Mouse (Mus musculus): Measurements from ENCODE around the gene Rai1. TPM values are rescaled to one million over a fixed set of nuclear protein-coding genes. Genes with fewer than 3 reads are reported as not detected.
A peak's percentile ranks its signal among the peaks of the same experiment; 100 is the strongest.

Rai1 gene
- polyA plus RNA-seq, 1 experiment from 2014 or later, result 26.9 TPM

- Histone ChIP-seq H3K9me3 (replicated peaks) (no peaks in the 10 kb centered on the region), H3K36me3 (ENCODE audit: poor library complexity, severe bottlenecking) (no peaks in the 10 kb centered on the region; the same call in 1 of the 2 replicates), H3K27me3 (peaks cover 3% of the 10 kb centered on the region; the same call in 1 of the 2 replicates), H3K4me2 (no peak overlapping the region), H3K27ac (no peak overlapping the region), H3K4me3 (no peak overlapping the region), H3K4me1 (peaks cover 35% of the 10 kb centered on the region), H3K9ac (no peak overlapping the region)
- 87% methylated on average over 7 of the region's 7 CpGs for WGBS
- ATAC-seq, result no peak
These were observed 112.7 kb downstream of the Rai1 start for GRCm38 (mm10) chr11:60217467-60217866.

- H3K27me3 ChIP-seq, result peaks cover 3% of the 10 kb centered on the region; the same call in 1 of the 2 replicates
- ATAC-seq, result no peak
- peak overlapping the region; percentile 64 for H3K4me3 ChIP-seq
- H3K9me3 ChIP-seq (replicated peaks), result no peaks in the 10 kb centered on the region
- H3K27ac ChIP-seq, result no peak overlapping the region
- peak overlapping the region; percentile 71 for H3K9ac ChIP-seq
- H3K4me2 ChIP-seq, result peak overlapping the region; percentile 63
- 49% methylated on average over 8 of the region's 8 CpGs for WGBS
- H3K4me1 ChIP-seq, result peaks cover 33% of the 10 kb centered on the region
- no peaks in the 10 kb centered on the region; the same call in 1 of the 2 replicates for H3K36me3 ChIP-seq (ENCODE audit: poor library complexity, severe bottlenecking)
These were observed 114.8 kb downstream of the Rai1 start for GRCm38 (mm10) chr11:60219609-60220008.

GRCm38 (mm10) chr11:60220291-60220804, 115.5 kb downstream of the Rai1 start:
- Histone ChIP-seq H3K9me3 (replicated peaks) (no peaks in the 10 kb centered on the region), H3K27ac (no peak overlapping the region), H3K36me3 (ENCODE audit: poor library complexity, severe bottlenecking) (no peaks in the 10 kb centered on the region; the same call in 1 of the 2 replicates), H3K4me3 (peak overlapping the region; percentile 64), H3K9ac (peak overlapping the region; percentile 71), H3K4me2 (peak overlapping the region; percentile 63), H3K27me3 (peaks cover 3% of the 10 kb centered on the region; the same call in 1 of the 2 replicates), H3K4me1 (peaks cover 33% of the 10 kb centered on the region)
- ATAC-seq, result peak; percentile 74
- under 1% methylated on average over 46 of the region's 46 CpGs for WGBS

- Histone ChIP-seq H3K9me3 (replicated peaks) (no peaks in the 10 kb centered on the region), H3K4me1 (peaks cover 39% of the 10 kb centered on the region), H3K4me3 (no peak overlapping the region), H3K36me3 (ENCODE audit: poor library complexity, severe bottlenecking) (no peaks in the 10 kb centered on the region; the same call in 1 of the 2 replicates), H3K9ac (no peak overlapping the region), H3K27ac (no peak overlapping the region), H3K4me2 (no peak overlapping the region), H3K27me3 (peaks cover 3% of the 10 kb centered on the region; the same call in 1 of the 2 replicates)
- WGBS, result 82% methylated on average over 6 of the region's 6 CpGs
- no peak for ATAC-seq
These were observed 116.6 kb downstream of the Rai1 start for GRCm38 (mm10) chr11:60221425-60221824.

GRCm38 (mm10) chr11:60222085-60222468, 117.3 kb downstream of the Rai1 start:
- H3K4me1 ChIP-seq, result peaks cover 39% of the 10 kb centered on the region
- peak overlapping the region; percentile 64 for H3K4me2 ChIP-seq
- WGBS, result 54% methylated on average over 3 of the region's 3 CpGs
- H3K9ac ChIP-seq, result no peak overlapping the region
- H3K36me3 ChIP-seq (ENCODE audit: poor library complexity, severe bottlenecking), result no peaks in the 10 kb centered on the region; the same call in 1 of the 2 replicates
- no peak overlapping the region for H3K27ac ChIP-seq
- peaks cover 3% of the 10 kb centered on the region; the same call in 1 of the 2 replicates for H3K27me3 ChIP-seq
- peak overlapping the region; percentile 30; the same call in 1 of the 2 replicates for H3K4me3 ChIP-seq
- no peaks in the 10 kb centered on the region for H3K9me3 ChIP-seq (replicated peaks)
- ATAC-seq, result no peak

- peak within 1 kb of the TSS; percentile 35; the same call in 1 of the 2 replicates for H3K27ac ChIP-seq
- peak within 1 kb of the TSS; percentile 57 for H3K9ac ChIP-seq
These were observed 117.8 kb downstream of the Rai1 start, which contains the start of gene Srebf1 for GRCm38 (mm10) chr11:60222469-60223236. TSS of gene Srebf1 (minus strand) at chr11:60222581.

GRCm38 (mm10) chr11:60224676-60225075, 119.9 kb downstream of the Rai1 start:
- WGBS, result 51% methylated on average over 4 of the region's 4 CpGs
- H3K36me3 ChIP-seq (ENCODE audit: poor library complexity, severe bottlenecking), result peaks cover 12% of the 10 kb centered on the region
- no peak overlapping the region for H3K4me2 ChIP-seq
- peaks cover 28% of the 10 kb centered on the region for H3K4me1 ChIP-seq
- no peak overlapping the region for H3K27ac ChIP-seq
- no peak overlapping the region for H3K9ac ChIP-seq
- H3K9me3 ChIP-seq (replicated peaks), result no peaks in the 10 kb centered on the region
- no peak for ATAC-seq
- H3K27me3 ChIP-seq, result peaks cover 3% of the 10 kb centered on the region; the same call in 1 of the 2 replicates
- no peak overlapping the region for H3K4me3 ChIP-seq

More at GRCm38 (mm10) chr11:60222469-60223236, 117.8 kb downstream of the Rai1 start, which contains the start of gene Srebf1:
- no peaks in the 10 kb centered on the region for H3K9me3 ChIP-seq (replicated peaks)
- peaks cover 39% of the 10 kb centered on the region for H3K4me1 ChIP-seq
- H3K4me2 ChIP-seq, result peak within 1 kb of the TSS; percentile 64
- WGBS, result 6% methylated on average over 46 of the region's 46 CpGs
- ATAC-seq, result peak; percentile 62
- H3K4me3 ChIP-seq, result peak within 1 kb of the TSS; percentile 30
- peaks cover 3% of the 10 kb centered on the region; the same call in 1 of the 2 replicates for H3K27me3 ChIP-seq
- no peaks in the 10 kb centered on the region; the same call in 1 of the 2 replicates for H3K36me3 ChIP-seq (ENCODE audit: poor library complexity, severe bottlenecking)

- peaks cover 19% of the 10 kb centered on the region for H3K4me1 ChIP-seq
- WGBS, result 50% methylated on average over 1 of the region's 1 CpGs
- H3K9ac ChIP-seq, result no peak overlapping the region
- no peak overlapping the region for H3K4me3 ChIP-seq
- H3K27me3 ChIP-seq, result peaks cover 3% of the 10 kb centered on the region; the same call in 1 of the 2 replicates
- no peak overlapping the region for H3K4me2 ChIP-seq
- no peak overlapping the region for H3K27ac ChIP-seq
- no peak for ATAC-seq
- no peaks in the 10 kb centered on the region for H3K9me3 ChIP-seq (replicated peaks)
- peaks cover 17% of the 10 kb centered on the region for H3K36me3 ChIP-seq (ENCODE audit: poor library complexity, severe bottlenecking)
These were observed 121.1 kb downstream of the Rai1 start for GRCm38 (mm10) chr11:60225874-60226273.

GRCm38 (mm10) chr11:60228525-60228924, 123.7 kb downstream of the Rai1 start:
- no peak overlapping the region for H3K4me3 ChIP-seq
- H3K36me3 ChIP-seq (ENCODE audit: poor library complexity, severe bottlenecking), result peaks cover 17% of the 10 kb centered on the region
- peaks cover 11% of the 10 kb centered on the region for H3K4me1 ChIP-seq
- no peaks in the 10 kb centered on the region for H3K9me3 ChIP-seq (replicated peaks)
- H3K4me2 ChIP-seq, result no peak overlapping the region
- H3K27me3 ChIP-seq, result no peaks in the 10 kb centered on the region
- no peak for ATAC-seq
- no peak overlapping the region for H3K9ac ChIP-seq
- no peak overlapping the region for H3K27ac ChIP-seq
- 80% methylated on average over 3 of the region's 3 CpGs for WGBS

GRCm38 (mm10) chr11:60229821-60230220, 125.0 kb downstream of the Rai1 start:
- H3K4me3 ChIP-seq, result no peak overlapping the region
- H3K9me3 ChIP-seq (replicated peaks), result no peaks in the 10 kb centered on the region
- H3K4me1 ChIP-seq, result peaks cover 14% of the 10 kb centered on the region
- ATAC-seq, result no peak
- no peaks in the 10 kb centered on the region for H3K27me3 ChIP-seq
- H3K27ac ChIP-seq, result no peak overlapping the region
- peaks cover 17% of the 10 kb centered on the region for H3K36me3 ChIP-seq (ENCODE audit: poor library complexity, severe bottlenecking)
- H3K4me2 ChIP-seq, result no peak overlapping the region
- 74% methylated on average over 13 of the region's 13 CpGs for WGBS
- H3K9ac ChIP-seq, result no peak overlapping the region

- Histone ChIP-seq H3K9ac (no peak overlapping the region), H3K4me2 (no peak overlapping the region), H3K4me3 (no peak overlapping the region), H3K27ac (no peak overlapping the region), H3K9me3 (replicated peaks) (no peaks in the 10 kb centered on the region), H3K4me1 (peaks cover 14% of the 10 kb centered on the region), H3K27me3 (no peaks in the 10 kb centered on the region), H3K36me3 (ENCODE audit: poor library complexity, severe bottlenecking) (peaks cover 20% of the 10 kb centered on the region)
- no peak for ATAC-seq
- WGBS, result 91% methylated on average over 7 of the region's 7 CpGs
These were observed 125.7 kb downstream of the Rai1 start for GRCm38 (mm10) chr11:60230512-60230911.

- no peak overlapping the region for H3K4me3 ChIP-seq
- peaks cover 8% of the 10 kb centered on the region for H3K4me1 ChIP-seq
- H3K9ac ChIP-seq, result peak overlapping the region; percentile 12; the same call in 1 of the 2 replicates
- no peaks in the 10 kb centered on the region for H3K9me3 ChIP-seq (replicated peaks)
- WGBS, result 69% methylated on average over 3 of the region's 3 CpGs
- H3K36me3 ChIP-seq (ENCODE audit: poor library complexity, severe bottlenecking), result peaks cover 26% of the 10 kb centered on the region
- no peak overlapping the region for H3K4me2 ChIP-seq
- H3K27me3 ChIP-seq, result no peaks in the 10 kb centered on the region
- ATAC-seq, result no peak
- no peak overlapping the region for H3K27ac ChIP-seq
These were observed 126.5 kb downstream of the Rai1 start for GRCm38 (mm10) chr11:60231326-60231725.

Data from forebrain, embryonic 13.5 days (tissue).